Mouse (Mus musculus): ENCODE data around the gene Ntn4. TPM values are rescaled to one million over a fixed set of nuclear protein-coding genes. Genes with fewer than 3 reads are reported as not detected.
A peak's percentile ranks its signal among the peaks of the same experiment; 100 is the strongest.

Gene Ntn4
- polyA plus RNA-seq, 1 experiment = not detected

DNA sequence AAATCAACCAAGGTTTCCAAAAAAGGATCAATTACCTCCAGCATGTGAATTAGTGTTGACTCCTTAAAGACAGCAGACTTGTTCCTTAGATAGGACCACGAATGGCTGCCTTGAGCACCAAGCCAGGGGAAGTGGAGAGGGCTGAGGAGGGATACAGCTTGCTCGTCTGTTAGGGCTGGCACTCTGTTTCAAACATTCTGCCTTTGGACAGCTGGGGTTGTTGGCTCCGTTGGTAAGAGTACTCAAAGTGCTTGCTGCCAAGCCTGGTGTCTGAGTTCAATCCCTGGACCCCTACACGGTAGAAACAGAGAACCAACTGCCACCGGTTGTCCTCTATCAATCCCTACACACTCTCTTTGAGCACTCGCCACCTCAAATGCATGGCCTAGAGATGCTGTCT lies 90.0 kb downstream of the Ntn4 start:
- no peak for TF ChIP-seq GATA1 (IDR thresholded peaks at IDR 0.05; ENCODE audit: low read length)

DNA sequence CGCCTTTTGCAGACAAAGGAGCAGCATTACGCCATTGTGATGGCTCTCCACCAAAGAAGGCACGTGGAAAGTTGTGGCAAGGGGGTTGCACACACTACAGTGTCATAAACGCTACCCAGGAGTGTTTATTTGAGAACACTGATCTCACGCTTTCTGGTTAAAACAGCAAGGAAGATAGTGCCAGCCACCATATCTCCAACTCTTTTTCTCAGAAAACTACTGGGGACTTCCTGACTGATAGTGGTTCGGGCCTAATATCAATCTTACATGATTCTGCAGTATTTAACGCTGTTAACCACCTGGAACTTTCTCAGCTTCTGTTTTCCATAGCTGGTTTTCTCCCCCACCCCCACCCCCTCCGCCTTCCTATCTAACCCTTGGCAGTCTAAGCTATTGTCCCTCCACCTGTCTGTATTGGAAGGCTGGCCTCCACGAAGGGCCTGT lies 90.8 kb downstream of the Ntn4 start:
- TF ChIP-seq GATA1 (IDR thresholded peaks at IDR 0.05; ENCODE audit: low read length) = peak; percentile 49

DNA sequence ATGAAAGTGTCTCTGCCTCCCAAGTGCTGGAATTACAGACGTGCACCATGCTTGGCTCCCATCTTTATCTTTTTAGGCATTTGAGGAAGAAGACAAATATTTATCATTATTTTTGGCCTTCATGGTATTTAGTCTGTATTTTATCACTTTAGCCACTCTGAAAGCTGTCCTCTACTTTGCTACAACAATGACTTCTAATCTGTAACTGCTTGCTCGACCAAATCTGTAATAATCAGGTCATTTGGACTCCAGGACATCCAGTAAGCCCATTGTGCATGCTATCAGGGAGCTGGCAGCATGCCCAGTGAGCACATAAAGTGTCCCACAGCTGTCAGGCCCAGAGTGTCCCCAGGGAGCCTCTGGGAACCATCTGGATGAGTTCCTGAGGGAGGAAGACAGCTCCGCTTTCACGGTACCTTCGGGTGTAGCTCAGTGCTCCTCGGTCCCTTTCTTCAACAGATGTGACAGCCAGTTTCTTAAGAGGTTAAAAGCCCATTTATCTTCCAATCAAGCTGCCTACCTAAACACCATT lies 95.7 kb downstream of the Ntn4 start:
- no peak for TF ChIP-seq GATA1 (IDR thresholded peaks at IDR 0.05; ENCODE audit: low read length)

DNA sequence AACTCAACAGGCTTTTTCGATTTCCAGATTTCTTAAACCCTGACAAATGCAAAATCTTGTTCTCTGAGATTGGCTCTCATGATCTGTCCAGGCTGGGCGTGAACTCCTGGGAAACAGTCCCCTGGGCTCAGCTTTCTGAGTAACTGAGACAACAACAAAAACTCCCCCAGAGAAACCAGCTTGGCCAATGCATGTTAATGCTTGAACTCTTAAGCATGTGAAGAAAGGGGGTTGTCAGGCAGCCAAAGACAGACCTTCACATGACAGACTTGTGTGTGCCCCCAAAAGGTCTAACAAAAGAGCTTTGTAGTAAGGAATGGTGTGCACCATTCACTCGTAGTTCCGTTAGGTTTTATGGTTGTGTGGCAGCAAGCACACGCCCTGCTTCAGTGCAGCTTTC lies 96.6 kb downstream of the Ntn4 start:
- TF ChIP-seq GATA1 (IDR thresholded peaks at IDR 0.05; ENCODE audit: low read length) = no peak

- TF ChIP-seq GATA1 (IDR thresholded peaks at IDR 0.05; ENCODE audit: low read length) = no peak
These were observed 101.1 kb downstream of the Ntn4 start for GRCm38 (mm10) chr10:93741446-93742096.

DNA sequence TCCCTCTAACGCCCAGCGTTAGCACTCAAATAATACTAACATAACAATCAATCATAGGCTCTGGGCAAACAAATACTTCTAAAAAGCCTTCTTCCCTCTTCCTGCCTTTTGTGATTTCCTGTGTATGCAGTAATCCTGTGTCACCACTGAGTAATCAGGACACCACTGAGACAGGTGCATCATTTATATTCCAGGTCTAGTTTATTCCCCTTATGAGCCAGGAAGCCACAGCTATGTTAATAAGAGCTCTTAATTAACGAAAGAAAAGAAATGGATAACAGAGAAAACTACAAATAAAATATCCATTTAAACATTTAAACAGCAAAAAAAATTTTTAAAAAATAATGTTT lies 101.6 kb downstream of the Ntn4 start:
- TF ChIP-seq GATA1 (IDR thresholded peaks at IDR 0.05; ENCODE audit: low read length) = no peak

DNA sequence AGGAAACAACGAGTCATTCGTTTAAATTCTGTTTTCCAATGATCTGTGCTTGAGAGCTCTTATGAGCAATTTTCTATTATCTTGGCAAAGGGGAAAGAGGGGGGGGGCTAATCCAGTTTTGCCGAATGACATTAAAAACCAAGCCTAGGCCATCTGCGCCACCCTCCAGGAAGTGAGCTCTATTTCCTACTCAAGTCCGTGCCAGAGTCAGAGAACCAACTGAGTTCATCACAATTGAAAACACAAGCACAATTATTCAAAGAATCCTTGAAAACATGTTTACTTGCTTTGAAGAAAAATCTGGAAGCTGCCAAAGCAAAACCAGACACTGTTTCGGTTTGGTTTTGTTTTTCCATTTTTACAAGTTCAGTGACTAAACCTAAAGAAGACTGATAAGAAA lies 102.1 kb downstream of the Ntn4 start:
- TF ChIP-seq GATA1 (IDR thresholded peaks at IDR 0.05; ENCODE audit: low read length) = no peak

- no peak for TF ChIP-seq GATA1 (IDR thresholded peaks at IDR 0.05; ENCODE audit: low read length)
These were observed 109.0 kb downstream of the Ntn4 start for GRCm38 (mm10) chr10:93749267-93750192.

GRCm38 (mm10) chr10:93751302-93751701 lies 110.8 kb downstream of the Ntn4 start:
- TF ChIP-seq GATA1 (IDR thresholded peaks at IDR 0.05; ENCODE audit: low read length) = no peak

DNA sequence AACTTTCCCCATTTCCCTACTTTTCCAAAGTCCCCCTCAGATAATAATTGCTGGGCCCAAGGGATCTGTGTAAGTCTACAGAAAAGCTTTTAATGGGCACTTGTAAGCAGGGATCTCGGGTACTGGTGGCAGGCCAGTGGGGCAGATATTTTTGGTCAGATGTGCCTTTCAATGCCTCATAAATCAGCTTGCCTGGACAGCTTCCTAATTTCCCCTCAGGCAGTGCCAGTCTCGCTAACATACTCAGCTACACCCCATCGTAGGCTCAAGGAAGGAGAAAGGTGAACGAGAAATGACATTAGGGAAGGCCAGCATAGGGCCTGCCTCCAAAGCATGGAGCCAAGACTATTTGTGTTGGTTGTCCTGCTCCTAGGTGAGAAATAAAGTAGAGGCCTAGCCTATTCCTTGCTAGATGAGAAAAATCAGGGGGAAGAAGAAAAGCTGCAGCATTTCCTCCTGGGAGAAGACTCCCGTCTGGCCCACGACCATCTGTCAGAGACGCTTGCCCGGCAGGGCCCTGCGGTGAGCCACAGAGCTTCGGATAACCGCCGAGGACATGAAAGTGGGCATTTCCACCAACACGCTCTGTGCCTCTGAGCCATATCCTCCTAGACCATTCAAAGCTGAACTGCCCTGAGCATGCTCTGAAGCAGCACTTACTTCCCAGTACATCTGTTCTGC lies 113.4 kb downstream of the Ntn4 start:
- no peak for TF ChIP-seq GATA1 (IDR thresholded peaks at IDR 0.05; ENCODE audit: low read length)

GRCm38 (mm10) chr10:93756211-93756610 lies 115.7 kb downstream of the Ntn4 start:
- TF ChIP-seq GATA1 (IDR thresholded peaks at IDR 0.05; ENCODE audit: low read length) = no peak

DNA sequence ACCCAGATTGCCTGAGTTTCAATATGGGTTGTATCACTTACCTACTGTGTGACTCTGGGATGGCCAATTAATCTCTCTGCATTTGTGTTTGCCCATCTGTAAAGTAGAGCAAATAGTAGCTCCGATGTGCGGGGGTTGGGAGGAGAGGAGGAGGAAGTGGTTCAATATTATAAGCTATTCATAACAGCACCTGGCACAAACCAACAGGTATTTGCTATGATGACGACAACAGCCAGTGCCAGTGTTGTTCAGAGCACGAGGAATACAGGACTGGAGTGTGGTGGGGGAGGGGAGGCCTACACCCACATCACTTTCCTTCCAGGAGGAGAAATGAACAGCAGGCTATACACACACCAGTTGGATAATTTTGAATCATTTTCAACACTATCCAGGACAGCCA lies 119.2 kb downstream of the Ntn4 start:
- no peak for TF ChIP-seq GATA1 (IDR thresholded peaks at IDR 0.05; ENCODE audit: low read length)

DNA sequence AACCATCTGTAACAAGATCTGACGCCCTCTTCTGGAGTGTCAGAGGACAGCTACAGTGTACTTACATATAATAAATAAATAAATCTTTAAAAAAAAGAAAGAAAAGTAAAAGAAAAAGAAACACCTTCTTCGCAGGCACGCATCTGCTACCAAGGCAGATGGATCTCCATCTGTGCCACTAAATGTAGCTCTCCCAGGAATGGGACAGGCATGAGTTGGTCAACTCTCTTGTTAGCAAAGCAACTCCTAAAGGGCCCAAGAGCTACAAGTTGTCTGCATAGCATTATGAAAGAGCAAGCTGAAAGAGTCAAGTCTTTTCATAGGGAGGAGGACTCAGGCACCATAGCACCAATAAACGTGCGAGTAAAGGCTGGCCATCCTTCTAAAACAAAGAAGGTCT lies 119.9 kb downstream of the Ntn4 start:
- TF ChIP-seq GATA1 (IDR thresholded peaks at IDR 0.05; ENCODE audit: low read length) = no peak

- TF ChIP-seq GATA1 (IDR thresholded peaks at IDR 0.05; ENCODE audit: low read length) = no peak
These were observed 122.6 kb downstream of the Ntn4 start for GRCm38 (mm10) chr10:93763074-93763473.

DNA sequence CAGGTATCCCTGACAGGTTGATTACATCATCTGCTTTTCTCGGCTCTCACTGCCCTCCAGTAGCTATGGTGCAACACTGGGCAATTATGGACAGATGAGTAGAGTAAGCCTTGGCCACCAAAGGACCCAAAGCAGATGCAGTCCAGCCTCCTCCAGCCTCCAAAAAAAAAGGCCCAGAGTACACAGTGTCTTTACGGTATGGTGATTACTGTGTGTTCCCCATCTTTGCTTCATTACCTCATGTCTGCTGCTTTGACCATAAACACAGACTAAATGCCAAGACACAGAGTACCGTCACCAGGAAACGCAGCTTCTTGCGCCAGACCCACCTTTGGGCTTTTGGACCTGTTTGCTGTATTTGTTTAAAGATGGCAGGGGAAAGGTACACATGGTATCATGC lies 125.7 kb downstream of the Ntn4 start:
- no peak for TF ChIP-seq GATA1 (IDR thresholded peaks at IDR 0.05; ENCODE audit: low read length)

DNA sequence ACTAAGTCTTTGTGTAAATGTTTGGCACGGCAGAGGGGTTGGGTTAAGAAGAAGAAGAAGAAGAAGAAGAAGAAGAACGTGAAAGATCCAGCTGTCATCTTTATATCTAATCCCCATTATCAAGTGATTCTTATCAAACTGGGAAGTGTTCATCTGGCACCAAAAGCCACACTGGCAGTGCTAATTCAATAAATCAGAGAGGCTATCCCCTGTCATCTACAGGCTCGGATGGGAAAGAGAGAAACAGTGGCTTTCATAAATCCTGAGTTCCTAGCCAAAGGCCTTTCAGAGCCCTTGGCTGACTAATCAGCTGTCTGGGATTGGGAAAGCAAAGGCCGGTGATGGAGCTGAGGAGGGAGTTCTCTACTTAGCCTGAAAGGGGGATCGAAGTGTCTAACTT lies 126.8 kb downstream of the Ntn4 start:
- TF ChIP-seq GATA1 (IDR thresholded peaks at IDR 0.05; ENCODE audit: low read length) = no peak
